Mouse (Mus musculus): ENCODE measurements at regions not wholly inside any gene's neighbourhood (a gene's known extent, or its start where the extent isn't known, plus 50 kb on each side); places are given as distances from the start of the nearest gene placed in this dataset.

- CTCF ChIA-PET: interaction anchor here (0.7 kb wide), 1 partner anchor 30 kb away, joined by 3 read pairs; no protein-coding TSS in a partner anchor
Measured at GRCm38 (mm10) chr9:25201671-25202070, 50.1 kb upstream of the Herpud2 start.

Data from spleen, embryonic (tissue).